Mouse (Mus musculus): Measurements from ENCODE around the gene Tmem87a. TPM values are rescaled to one million over a fixed set of nuclear protein-coding genes. Genes with fewer than 3 reads are reported as not detected.

Gene Tmem87a
- total RNA-seq, 2 experiments from 2014 or later = 39.5 to 43.4 TPM

DNA sequence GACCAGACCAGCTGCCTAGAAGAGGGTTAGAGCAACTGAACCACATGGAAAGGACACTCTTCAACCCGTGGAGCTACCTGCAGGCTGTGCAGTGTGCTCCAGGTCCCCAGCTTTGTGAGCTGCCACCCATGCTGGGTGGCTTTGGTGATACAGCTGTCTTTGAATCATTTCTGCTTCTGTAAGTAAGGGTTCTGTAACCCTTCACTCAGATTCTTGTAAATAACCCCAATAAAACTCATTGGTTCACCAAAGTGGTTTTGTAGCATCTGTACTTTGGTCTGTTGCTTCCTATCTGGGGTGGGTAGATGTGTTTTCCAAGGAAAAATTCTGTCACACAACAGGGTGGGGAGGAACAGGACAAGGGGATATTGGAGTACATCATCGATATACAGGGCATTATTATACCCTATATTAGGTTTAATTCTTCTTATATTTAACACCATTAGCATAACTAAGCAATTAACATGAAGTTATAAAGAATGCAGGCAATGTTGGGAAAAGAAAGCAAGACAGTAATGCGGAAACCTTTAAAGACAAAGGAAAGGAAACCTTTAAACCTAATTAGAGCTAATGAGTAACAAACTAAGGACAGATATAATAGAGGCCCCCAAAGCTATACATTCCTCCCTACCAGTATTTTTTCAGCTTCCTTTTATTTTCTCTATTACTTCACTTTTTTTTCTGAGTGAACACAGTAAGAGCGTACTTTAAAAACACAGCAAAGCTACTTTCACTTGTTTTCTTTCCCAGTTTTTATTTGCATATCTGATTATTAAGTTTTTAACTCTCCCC lies 36.3 kb downstream of the Tmem87a start:
- no peak for DNase-seq (ENCODE audit: low spot score in 2 of 2)

DNA sequence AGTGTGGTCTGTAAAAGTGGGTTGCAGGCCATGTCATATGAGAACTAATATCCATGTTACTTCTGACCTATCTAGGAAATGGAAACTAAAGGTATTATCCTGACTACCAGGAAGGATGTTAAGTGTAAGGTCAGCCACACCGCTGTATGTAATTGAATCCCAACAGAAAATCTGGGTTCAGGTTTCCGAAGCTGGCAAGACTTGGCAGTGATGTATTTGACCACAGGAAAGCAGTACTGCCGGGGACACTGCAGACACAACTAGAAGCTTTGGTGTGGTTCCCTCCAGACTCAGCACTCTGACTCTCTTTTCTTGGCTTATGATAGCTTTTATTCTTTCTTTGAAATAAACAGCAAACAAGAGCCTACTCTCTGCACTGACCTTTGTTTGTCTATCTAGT lies 37.4 kb downstream of the Tmem87a start:
- DNase-seq (ENCODE audit: low spot score in 2 of 2) = no peak

DNA sequence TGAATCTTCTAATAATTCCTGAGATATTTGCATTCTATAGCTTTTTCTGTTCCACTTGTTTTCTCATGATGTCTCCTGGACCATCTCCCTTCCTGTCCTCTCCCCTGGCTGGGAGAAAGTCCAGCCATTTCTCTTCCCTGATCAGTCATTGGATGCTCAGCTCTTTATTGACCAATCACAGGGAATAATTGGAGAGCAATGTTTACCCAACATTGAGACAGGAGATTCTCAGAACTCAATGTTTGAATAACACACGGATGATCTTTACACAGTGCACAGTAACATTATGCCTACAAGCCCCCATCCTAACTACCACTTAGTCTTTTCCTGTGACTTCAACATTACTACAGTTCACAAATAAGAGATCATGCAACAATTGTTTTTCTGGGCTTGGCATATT lies 43.5 kb downstream of the Tmem87a start:
- DNase-seq (ENCODE audit: low spot score in 2 of 2) = no peak

DNA sequence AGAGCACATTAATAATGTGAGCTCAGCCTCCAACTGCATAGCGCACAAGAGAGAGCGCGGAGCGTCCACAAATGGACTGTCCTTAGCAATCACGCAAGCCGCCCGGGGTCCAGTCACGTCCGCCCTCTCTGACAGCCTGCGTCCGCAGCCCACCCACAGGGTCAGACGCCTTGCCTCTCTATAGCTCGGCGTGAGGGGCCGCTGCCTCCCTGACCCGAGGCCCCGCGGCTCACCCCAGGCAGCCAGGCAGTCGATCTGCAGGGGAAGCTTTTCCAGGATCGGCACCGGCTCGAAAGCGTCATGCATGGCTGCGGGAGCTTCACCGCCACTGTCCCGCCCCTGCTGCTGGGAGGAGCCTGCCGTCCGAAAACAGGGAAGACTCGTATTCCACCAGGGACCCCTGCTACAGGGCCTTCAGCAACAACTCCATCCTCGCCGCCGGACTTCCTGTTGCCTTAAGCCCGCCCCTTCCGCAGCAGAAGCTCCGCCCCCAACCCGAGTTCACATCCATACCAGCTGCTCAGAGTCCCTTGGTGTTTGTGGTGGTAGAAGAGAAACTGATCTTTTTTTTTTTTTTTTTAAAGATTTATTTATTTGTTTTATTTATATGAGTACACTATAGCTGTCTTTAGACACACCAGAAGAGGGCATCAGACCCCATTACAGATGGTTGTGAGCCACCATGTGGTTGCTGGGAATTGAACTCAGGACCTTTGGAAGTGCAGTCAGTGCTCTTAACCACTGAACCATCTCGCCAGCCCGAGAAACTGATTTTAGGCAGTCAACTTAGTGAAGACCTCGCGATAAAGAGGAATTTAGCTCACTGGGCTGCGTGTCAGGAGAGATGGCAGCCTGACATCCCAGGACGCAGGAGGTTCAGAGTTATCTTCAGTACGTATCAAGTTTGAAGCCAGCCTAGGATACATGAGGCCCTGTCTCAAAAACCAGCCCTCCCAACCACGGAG lies 50.9 kb downstream of the Tmem87a start, which contains the start of gene Vps39:
Gene Vps39, minus strand, starts transcription at position 456 of the 965 bp plus-strand sequence.
- DNase-seq (ENCODE audit: low spot score in 2 of 2) = peak; percentile 83 to 91

DNA sequence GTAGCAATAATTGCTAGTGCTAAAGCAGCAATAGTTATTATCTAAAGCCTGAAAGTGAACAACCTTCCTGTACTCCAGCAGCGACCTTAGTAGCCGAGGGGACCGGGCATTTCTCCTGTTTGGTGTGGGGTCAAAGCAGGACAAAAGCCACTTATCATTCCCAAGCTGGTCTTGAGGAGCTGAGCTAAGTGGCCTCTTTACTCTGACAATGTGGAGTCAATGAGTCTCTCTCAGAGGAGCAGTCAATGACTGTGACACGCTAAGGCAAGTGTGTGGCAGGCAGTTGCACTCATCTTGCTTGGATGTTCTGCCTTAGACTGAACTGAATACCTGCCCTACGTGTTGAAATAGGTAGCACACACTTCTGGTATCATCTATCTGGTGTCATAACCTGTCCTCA lies 52.6 kb downstream of the Tmem87a start:
- no peak for DNase-seq (ENCODE audit: low spot score in 2 of 2)

DNA sequence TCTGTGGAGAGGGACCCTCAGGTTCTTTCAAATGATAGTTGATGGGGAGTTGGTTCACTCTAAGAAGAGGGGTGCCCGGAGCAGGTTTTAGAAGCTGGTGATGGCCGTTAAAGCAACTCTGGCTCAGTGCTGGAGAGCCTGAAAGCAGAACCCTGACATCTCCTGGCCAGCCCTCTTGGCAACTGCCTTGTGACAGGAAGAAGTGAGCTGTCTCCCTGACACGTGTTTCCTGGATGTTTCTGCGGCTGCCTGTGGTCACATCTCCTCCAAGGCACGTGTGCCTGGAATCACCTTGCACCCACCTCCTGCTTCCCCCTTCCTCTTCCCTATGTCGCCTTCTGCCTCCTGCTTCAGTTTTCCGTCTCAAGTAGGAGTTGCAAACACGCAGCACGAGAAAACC lies 55.8 kb downstream of the Tmem87a start:
- no peak for DNase-seq (ENCODE audit: low spot score in 2 of 2)

DNA sequence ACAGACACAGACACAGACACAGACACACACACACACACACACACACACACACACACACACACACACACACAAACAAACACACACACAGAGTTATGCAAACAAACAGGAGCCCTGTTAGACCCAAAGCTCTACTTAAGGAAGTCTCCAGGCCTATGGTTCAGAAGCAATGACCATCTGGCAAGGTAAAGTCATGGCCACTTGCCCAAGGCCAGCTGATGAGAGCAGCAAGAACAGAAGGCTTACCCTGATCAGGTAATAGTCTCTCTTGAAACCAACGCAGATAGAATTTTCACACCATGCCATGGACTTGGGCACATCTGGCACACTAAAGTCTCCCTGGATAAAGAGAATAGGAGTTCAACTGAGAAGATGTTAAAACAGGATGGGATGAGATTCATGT lies 62.2 kb downstream of the Tmem87a start:
- DNase-seq (ENCODE audit: low spot score in 2 of 2) = no peak

DNA sequence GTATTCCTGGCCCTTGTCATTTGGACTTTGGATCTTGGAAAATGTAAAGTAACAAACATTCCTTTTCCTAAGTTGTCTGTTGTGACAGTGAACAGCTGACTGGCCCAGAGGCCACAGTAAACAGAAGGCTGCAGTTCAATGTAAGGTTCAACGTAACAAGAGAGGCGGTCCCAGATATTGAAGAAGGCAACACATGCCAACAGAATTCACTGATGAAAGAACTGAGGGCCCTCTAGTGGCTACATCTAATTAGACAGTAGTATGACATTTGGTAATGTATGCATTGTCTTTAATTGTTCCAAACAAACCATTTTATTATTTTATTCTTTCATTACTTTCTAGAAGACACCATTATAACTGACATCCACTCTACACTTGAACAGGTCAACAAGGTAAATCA lies 66.0 kb downstream of the Tmem87a start:
- no peak for DNase-seq (ENCODE audit: low spot score in 2 of 2)

DNA sequence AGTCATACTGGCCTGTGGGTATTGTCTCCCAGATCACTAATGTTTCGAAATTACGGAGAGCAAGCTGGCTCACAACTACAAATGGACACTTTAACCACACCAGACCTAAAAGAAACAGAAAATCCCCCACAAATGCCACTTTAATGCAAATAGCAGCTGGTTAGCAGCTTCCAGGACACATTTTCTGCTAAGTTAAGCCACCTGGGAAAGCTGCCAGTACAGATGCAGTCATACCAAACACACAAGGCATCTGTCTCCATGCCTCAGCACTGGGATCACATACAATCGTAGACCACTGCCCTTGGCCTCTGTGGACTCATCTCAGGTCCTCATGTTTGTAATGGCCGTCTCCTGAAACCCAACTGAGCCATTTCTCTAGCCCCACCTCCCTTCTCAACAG lies 72.3 kb downstream of the Tmem87a start:
- DNase-seq (ENCODE audit: low spot score in 2 of 2) = no peak

DNA sequence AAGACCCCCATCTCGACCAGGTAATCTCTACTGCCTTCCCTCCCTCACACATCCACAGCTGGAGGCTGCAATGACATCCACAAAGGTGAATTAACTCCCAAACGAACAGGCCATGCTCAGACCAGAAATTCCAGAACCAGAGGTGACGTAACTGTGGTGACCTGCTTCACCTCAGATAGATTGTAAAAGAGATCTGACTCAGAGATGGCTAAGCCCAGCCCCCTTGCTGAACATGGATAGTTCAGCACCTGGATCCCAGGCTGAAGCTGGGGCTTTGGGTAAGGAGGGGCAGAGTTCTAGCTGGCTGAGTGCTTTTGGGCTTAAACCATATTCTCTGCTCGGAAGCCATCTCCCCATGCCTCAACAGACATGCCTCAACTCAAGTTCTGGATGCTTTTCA lies 88.8 kb downstream of the Tmem87a start:
- no peak for DNase-seq (ENCODE audit: low spot score in 2 of 2)

DNA sequence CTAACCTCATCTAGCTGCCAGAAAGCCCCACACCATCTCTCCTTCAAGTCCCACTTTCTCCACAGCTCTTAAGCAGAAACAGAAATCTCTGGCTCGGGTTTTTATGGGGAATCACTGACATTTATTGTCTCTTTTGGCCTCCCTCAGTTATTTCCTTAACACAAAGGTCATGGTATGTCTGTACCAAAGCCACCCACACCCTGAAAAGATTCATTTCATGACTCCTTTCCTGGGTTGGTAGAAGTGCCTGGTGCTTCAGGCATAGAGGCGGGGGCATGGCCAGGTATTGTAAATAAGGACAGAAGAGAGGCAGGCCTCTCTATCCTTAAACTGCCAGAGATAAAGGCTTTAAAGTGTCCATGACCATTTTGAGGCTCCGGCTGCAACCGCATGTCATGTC lies 89.4 kb downstream of the Tmem87a start:
- no peak for DNase-seq (ENCODE audit: low spot score in 2 of 2)

DNA sequence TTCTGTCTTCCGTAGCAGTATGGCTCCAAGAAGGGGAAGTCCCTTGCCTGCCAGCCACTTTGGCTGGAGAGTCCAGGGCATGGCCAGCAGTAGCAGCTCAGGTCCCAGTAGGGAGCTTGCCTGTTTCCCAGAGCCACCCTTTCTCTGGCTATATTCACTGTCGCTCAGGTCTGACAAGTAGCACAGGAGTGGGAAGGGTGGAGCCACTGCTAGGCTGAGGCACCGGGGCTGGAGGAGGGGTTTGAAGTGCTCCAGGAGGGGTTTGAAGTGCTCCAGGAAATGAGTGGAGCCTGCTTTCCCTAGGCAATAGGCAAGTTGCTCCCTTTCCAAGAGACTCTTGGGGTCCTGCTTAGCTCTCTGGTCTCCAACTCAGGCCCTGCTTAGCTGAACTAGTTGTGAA lies 89.9 kb downstream of the Tmem87a start, which contains the start of gene Pla2g4f:
Gene Pla2g4f, minus strand, starts transcription at position 190 of the 400 bp plus-strand sequence.
- no peak for DNase-seq (ENCODE audit: low spot score in 2 of 2)

DNA sequence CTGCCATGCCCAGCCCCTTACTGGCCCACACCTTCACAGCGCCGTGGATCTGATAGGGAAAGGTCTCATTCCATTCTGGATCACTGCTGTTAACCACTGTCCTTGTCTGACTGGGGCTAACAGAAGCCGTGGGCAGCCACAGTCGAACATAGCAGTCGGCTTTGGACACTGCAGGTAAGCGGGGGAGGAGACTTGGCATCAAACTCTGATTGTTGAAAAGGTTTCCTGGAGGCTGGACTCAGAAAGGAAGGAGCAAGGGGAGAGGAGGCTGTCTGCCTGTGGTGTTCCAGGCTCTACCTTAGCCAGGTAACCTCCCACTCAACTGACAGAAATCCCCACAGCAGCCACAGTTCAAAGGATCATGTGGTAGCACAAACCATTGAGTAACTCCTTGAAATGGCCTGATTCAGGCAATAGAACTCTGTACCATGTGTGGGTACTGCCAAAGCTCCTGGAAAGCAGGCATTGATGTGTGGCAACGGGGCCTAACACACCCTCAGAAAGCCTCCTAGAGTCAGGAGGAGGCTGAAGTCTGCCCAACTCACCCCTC lies 91.6 kb downstream of the Tmem87a start:
- no peak for DNase-seq (ENCODE audit: low spot score in 2 of 2)

Other genes starting within 250 kb of the Tmem87a start
- 1 to 10 TPM; 8.5 to 8.9 TPM for gene Ehd4, start 249.5 kb downstream of the Tmem87a start, total RNA-seq (2021)
- 10 to 100 TPM in 1 of 2 experiments, 1 to 10 TPM in 1; 9.8 to 10.6 TPM for gene Pla2g4e, start 158.8 kb downstream of the Tmem87a start, total RNA-seq (2021)
- gene Pla2g4d, start 114.9 kb downstream of the Tmem87a start, total RNA-seq (2021) = not detected
- not detected for gene Pla2g4f, start 89.9 kb downstream of the Tmem87a start, total RNA-seq (2021)
- gene Vps39, start 51.0 kb downstream of the Tmem87a start, total RNA-seq (2021) = 10 to 100 TPM; 68.2 to 80.9 TPM
- gene Ganc, start 217 bp downstream of the Tmem87a start, total RNA-seq (2021) = 10 to 100 TPM; 12.0 to 13.7 TPM
- 10 to 100 TPM; 15.6 to 16.9 TPM for gene Capn3, start 51.9 kb upstream of the Tmem87a start, total RNA-seq (2021)
- 100 to 1,000 TPM; 169 to 182 TPM for gene Zfp106, start 159.7 kb upstream of the Tmem87a start, total RNA-seq (2021)
- 10 to 100 TPM; 15.4 to 19.2 TPM for gene Snap23, start 163.6 kb upstream of the Tmem87a start, total RNA-seq (2021)
- 10 to 100 TPM; 12.1 to 12.2 TPM for gene Haus2, start 205.3 kb upstream of the Tmem87a start, total RNA-seq (2021)
- 10 to 100 TPM; 30.9 to 32.2 TPM for gene Lrrc57, start 205.4 kb upstream of the Tmem87a start, total RNA-seq (2021)
- 1 to 10 TPM; 7.5 to 8.2 TPM for gene Stard9, start 225.0 kb upstream of the Tmem87a start, total RNA-seq (2021)